ENCODE assay signal across 10 mouse cellular contexts in the genomic region with DNA sequence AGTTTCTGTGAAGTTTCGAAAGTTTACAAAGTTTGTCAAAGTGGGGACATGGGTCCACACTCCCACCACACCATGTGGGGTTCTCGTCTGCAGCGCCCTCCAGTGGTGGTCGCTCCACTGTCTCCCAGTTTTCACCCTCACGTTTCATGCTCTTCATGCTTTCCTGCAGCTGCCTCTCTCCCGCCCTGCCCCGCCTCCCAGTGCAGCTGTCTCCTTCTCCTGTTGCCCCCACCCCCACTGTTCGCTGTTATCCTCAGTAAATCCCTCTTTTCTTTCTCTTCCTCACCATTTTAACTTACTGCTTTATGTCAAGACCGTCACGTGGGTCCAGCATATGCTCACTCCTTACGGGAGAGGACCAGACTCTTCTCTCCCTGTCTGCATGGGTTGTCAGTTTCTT. TPM values are rescaled to one million over a fixed set of nuclear protein-coding genes. Genes with fewer than 3 reads are reported as not detected.
DNase-seq lines count a peak whose midpoint lies in the region; ATAC-seq lines count a peak whose summit lies in the region.
"Had no signal": no experiment of that assay in that cellular context is flagged by ENCODE, and none has a peak within 500 bp of the region (broad histone marks: within the 10 kb centered on the region; RNA-seq: fewer than 3 reads in every experiment).

No protein-coding gene starts in this region.

- no peaks in the 10 kb centered on the region for H3K27me3 ChIP-seq in forebrain, embryonic 10.5 days (ENCODE audit: poor library complexity, severe bottlenecking)
- H3K27me3 ChIP-seq in forebrain, embryonic 16.5 days (replicated peaks; ENCODE audit: control insufficient read depth, insufficient read depth, low read length): no peaks in the 10 kb centered on the region
- H3K27me3 ChIP-seq in midbrain, embryonic 10.5 days (ENCODE audit: low read depth, poor library complexity, severe bottlenecking): no peaks in the 10 kb centered on the region
- no peaks in the 10 kb centered on the region for H3K27me3 ChIP-seq in midbrain, embryonic 15.5 days (replicated peaks)
- no peaks in the 10 kb centered on the region for H3K27me3 ChIP-seq in embryonic facial prominence, embryonic 14.5 days (replicated peaks; ENCODE audit: control insufficient read depth, insufficient read depth, low read length)
- no peaks in the 10 kb centered on the region for H3K27me3 ChIP-seq in neural tube, embryonic 11.5 days (ENCODE audit: control insufficient read depth, insufficient read depth, low read length)
- H3K27me3 ChIP-seq: megakaryocyte, embryonic 14.5 days had no signal

- H3K4me2 ChIP-seq in forebrain, embryonic 16.5 days (ENCODE audit: low read length): no peak overlapping the region
- no peak overlapping the region for H3K4me2 ChIP-seq in midbrain, embryonic 15.5 days
- H3K4me2 ChIP-seq in embryonic facial prominence, embryonic 14.5 days (ENCODE audit: low read depth, low read length): no peak overlapping the region
- H3K4me2 ChIP-seq in neural tube, embryonic 11.5 days (ENCODE audit: low read depth): no peak overlapping the region

- no peak overlapping the region for H3K27ac ChIP-seq in forebrain, embryonic 10.5 days
- H3K27ac ChIP-seq in forebrain, embryonic 16.5 days (ENCODE audit: low read length): no peak overlapping the region
- H3K27ac ChIP-seq in midbrain, embryonic 10.5 days (replicated peaks): peak overlapping the region; percentile 73
- no peak overlapping the region for H3K27ac ChIP-seq in midbrain, embryonic 15.5 days
- H3K27ac ChIP-seq in embryonic facial prominence, embryonic 14.5 days (replicated peaks; ENCODE audit: low read depth, low read length): no peak overlapping the region
- H3K27ac ChIP-seq in neural tube, embryonic 11.5 days (ENCODE audit: low read depth, low read length): no peak overlapping the region

- peaks cover 29% of the 10 kb centered on the region for H3K36me3 ChIP-seq in forebrain, embryonic 10.5 days (replicated peaks)
- H3K36me3 ChIP-seq in forebrain, embryonic 16.5 days (ENCODE audit: control insufficient read depth, insufficient read depth): no peaks in the 10 kb centered on the region
- peaks cover 25% of the 10 kb centered on the region for H3K36me3 ChIP-seq in midbrain, embryonic 10.5 days
- H3K36me3 ChIP-seq in midbrain, embryonic 15.5 days (replicated peaks): peaks cover 17% of the 10 kb centered on the region; the same call in 1 of the 2 replicates
- peaks cover 39% of the 10 kb centered on the region; the same call in 1 of the 2 replicates for H3K36me3 ChIP-seq in embryonic facial prominence, embryonic 14.5 days (ENCODE audit: control insufficient read depth, insufficient read depth, low read length)
- H3K36me3 ChIP-seq in neural tube, embryonic 11.5 days (ENCODE audit: control insufficient read depth, insufficient read depth, low read length): peaks cover 5% of the 10 kb centered on the region

- H3K4me1 ChIP-seq in forebrain, embryonic 10.5 days: peaks cover 5% of the 10 kb centered on the region
- H3K4me1 ChIP-seq in forebrain, embryonic 16.5 days (replicated peaks; ENCODE audit: control insufficient read depth, insufficient read depth, low read length): peaks cover 5% of the 10 kb centered on the region; the same call in 1 of the 2 replicates
- peaks cover 13% of the 10 kb centered on the region for H3K4me1 ChIP-seq in midbrain, embryonic 10.5 days
- no peaks in the 10 kb centered on the region for H3K4me1 ChIP-seq in midbrain, embryonic 15.5 days
- no peaks in the 10 kb centered on the region for H3K4me1 ChIP-seq in embryonic facial prominence, embryonic 14.5 days (ENCODE audit: control insufficient read depth, insufficient read depth, low read length)
- H3K4me1 ChIP-seq in neural tube, embryonic 11.5 days (ENCODE audit: control insufficient read depth, insufficient read depth, low read length): no peaks in the 10 kb centered on the region

- no peaks in the 10 kb centered on the region for H3K9me3 ChIP-seq in forebrain, embryonic 10.5 days
- H3K9me3 ChIP-seq in forebrain, embryonic 16.5 days (ENCODE audit: control insufficient read depth, low read length): no peaks in the 10 kb centered on the region
- H3K9me3 ChIP-seq in midbrain, embryonic 10.5 days (replicated peaks): no peaks in the 10 kb centered on the region
- H3K9me3 ChIP-seq in midbrain, embryonic 15.5 days: no peaks in the 10 kb centered on the region
- no peaks in the 10 kb centered on the region for H3K9me3 ChIP-seq in embryonic facial prominence, embryonic 14.5 days (ENCODE audit: control insufficient read depth, low read length)
- H3K9me3 ChIP-seq in neural tube, embryonic 11.5 days (ENCODE audit: control insufficient read depth, low read length): no peaks in the 10 kb centered on the region
- H3K9me3 ChIP-seq: megakaryocyte, embryonic 14.5 days had no signal

- H3K4me3 ChIP-seq in forebrain, embryonic 10.5 days: no peak overlapping the region
- no peak overlapping the region for H3K4me3 ChIP-seq in forebrain, embryonic 16.5 days (replicated peaks; ENCODE audit: low read length)
- H3K4me3 ChIP-seq in midbrain, embryonic 10.5 days: 0 out of 2 replicates have a peak overlapping the region, but pooled peaks have one; percentile 12
- no peak overlapping the region for H3K4me3 ChIP-seq in midbrain, embryonic 15.5 days
- no peak overlapping the region for H3K4me3 ChIP-seq in embryonic facial prominence, embryonic 14.5 days (ENCODE audit: low read depth, low read length)
- H3K4me3 ChIP-seq in neural tube, embryonic 11.5 days (ENCODE audit: low read depth, low read length): no peak overlapping the region
- H3K4me3 ChIP-seq: megakaryocyte, embryonic 14.5 days had no signal

- ATAC-seq in forebrain, embryonic 16.5 days: no peak
- ATAC-seq in midbrain, embryonic 15.5 days (replicated peaks): no peak
- peak; percentile 79; the same call in 1 of the 2 replicates for ATAC-seq in embryonic facial prominence, embryonic 14.5 days (ENCODE audit: low read depth)
- ATAC-seq in neural tube, embryonic 11.5 days (ENCODE audit: insufficient read depth, low FRiP score, low TSS enrichment): no peak
- no peak for ATAC-seq in erythroblast, adult 5-6 weeks (replicated peaks; ENCODE audit: low FRiP score, poor library complexity, severe bottlenecking)

- H3K9ac ChIP-seq in forebrain, embryonic 16.5 days (replicated peaks; ENCODE audit: low read depth, low read length): no peak overlapping the region
- no peak overlapping the region for H3K9ac ChIP-seq in midbrain, embryonic 15.5 days
- no peak overlapping the region for H3K9ac ChIP-seq in embryonic facial prominence, embryonic 14.5 days (ENCODE audit: low read depth, low read length)
- H3K9ac ChIP-seq in neural tube, embryonic 11.5 days (ENCODE audit: low read length): no peak overlapping the region

- DNase-seq in forebrain, embryonic 10.5 days (ENCODE audit: extremely low spot score, low spot score): peak; percentile 47
- peak; percentile 66 for DNase-seq in midbrain, embryonic 10.5 days (ENCODE audit: low spot score)
- DNase-seq in embryonic facial prominence, embryonic 14.5 days (ENCODE audit: low spot score): peak; percentile 61
- DNase-seq in neural tube, embryonic 11.5 days (ENCODE audit: low spot score): peak; percentile 38
- DNase-seq in left cerebral cortex, adult 9 months (ENCODE audit: low spot score in 2 of 2): no peak
- DNase-seq: kidney, postnatal 36 days had no signal

- 30% methylated on average over 11 of the region's 11 CpGs for WGBS in forebrain, embryonic 10.5 days
- WGBS in forebrain, embryonic 16.5 days: 20% methylated on average over 11 of the region's 11 CpGs
- 24% methylated on average over 11 of the region's 11 CpGs for WGBS in midbrain, embryonic 10.5 days
- whole genome bisulfite sequencing in midbrain, embryonic 15.5 days: 14% methylated on average over 11 of the region's 11 CpGs
- WGBS in embryonic facial prominence, embryonic 14.5 days: 31% methylated on average over 11 of the region's 11 CpGs
- WGBS in neural tube, embryonic 11.5 days: 37% methylated on average over 11 of the region's 11 CpGs

RNA-seq across cellular contexts. Expression of a gene that starts 18.0 kb away (rescaled TPM):
- 226 and 242 TPM in 2 replicates for polyA plus RNA-seq in forebrain, embryonic 10.5 days (2016; fragmentation: Nextera tagmentation; extraction: Ambion mirVana)
- 107 and 120 TPM in 2 replicates for polyA plus RNA-seq in forebrain, embryonic 16.5 days (2015; fragmentation: Nextera tagmentation; extraction: Ambion mirVana)
- polyA plus RNA-seq in midbrain, embryonic 10.5 days (2016; fragmentation: Nextera tagmentation; extraction: Ambion mirVana): 207 and 219 TPM in 2 replicates
- polyA plus RNA-seq in midbrain, embryonic 15.5 days (2015; fragmentation: Nextera tagmentation; extraction: Ambion mirVana): 95.3 and 99.4 TPM in 2 replicates
- polyA plus RNA-seq in embryonic facial prominence, embryonic 14.5 days (2014; fragmentation: Nextera tagmentation; extraction: Ambion mirVana): 113 and 118 TPM in 2 replicates
- polyA plus RNA-seq in neural tube, embryonic 11.5 days (2014; fragmentation: Nextera tagmentation; extraction: Ambion mirVana): 200 and 202 TPM in 2 replicates
- 45.6 and 53.0 TPM in 2 replicates for total RNA-seq in erythroblast, adult 5-6 weeks (2015; ENCODE audit: low replicate concordance)
- total RNA-seq in erythroblast, adult 5-6 weeks (2017; ENCODE audit: low replicate concordance): 34.1 and 51.6 TPM in 2 replicates

Comparison
In these comparisons a context has a peak if more than half of its experiments do, and no peak if none do; other contexts are left out.
1. DNase-seq: peak in forebrain, embryonic 10.5 days (single experiment), midbrain, embryonic 10.5 days (single experiment), embryonic facial prominence, embryonic 14.5 days (single experiment) and neural tube, embryonic 11.5 days (single experiment); none in left cerebral cortex, adult 9 months (0 of 2).